Comparison of ENCODE assay signal across 13 mouse cellular contexts in genomic region chr6:118742701-118743100, GRCm38 (mm10).
"Had no signal": no experiment of that assay in that cellular context is flagged by ENCODE, and none has a peak within 500 bp of the region (broad histone marks: within the 10 kb centered on the region; RNA-seq: fewer than 3 reads in every experiment).

No protein-coding gene starts in this region.

- DNase-seq: lung, adult 18-20 months; lung, embryonic 14.5 days; lung, postnatal 10 days; lung, postnatal 4 days; midbrain, embryonic 14.5 days; retina, postnatal 1 day; right cerebral cortex, adult 18-20 months; right cerebral cortex, postnatal 25 days; right cerebral cortex, postnatal 4 days; spleen, adult 18-20 months; thymus, adult 18-20 months; thymus, postnatal 14 days; thymus, postnatal 36 days had no signal
